Mouse (Mus musculus) thymus, adult 2 months (tissue): Measurements from ENCODE around the gene Tmem26.
"Not testable (repeated sequence)": the region's sequence is repeated elsewhere in the genome, so short reads cannot be mapped to it uniquely, and the experiment has no call there.

Experiments used
- CTCF ChIP-seq: fragments of 200-500 bp; IDR thresholded peaks from 2 replicates; pipeline ENCODE4 v1.5.1; 2012; ENCODE audit warnings: mild to moderate bottlenecking, control low read depth, low read length, moderate library complexity, borderline replicate concordance; ENCODE audit not compliant: control insufficient read depth, poor library complexity, insufficient read depth; ENCODE audit errors: extremely low read depth
- POLR2A ChIP-seq: fragments of 200-500 bp; IDR thresholded peaks from 2 replicates; pipeline ENCODE4 v1.6.1; 2012; ENCODE audit warnings: mild to moderate bottlenecking, low read length, control low read depth, moderate library complexity; ENCODE audit not compliant: control insufficient read depth, poor library complexity, insufficient read depth; ENCODE audit errors: extremely low read depth

DNA sequence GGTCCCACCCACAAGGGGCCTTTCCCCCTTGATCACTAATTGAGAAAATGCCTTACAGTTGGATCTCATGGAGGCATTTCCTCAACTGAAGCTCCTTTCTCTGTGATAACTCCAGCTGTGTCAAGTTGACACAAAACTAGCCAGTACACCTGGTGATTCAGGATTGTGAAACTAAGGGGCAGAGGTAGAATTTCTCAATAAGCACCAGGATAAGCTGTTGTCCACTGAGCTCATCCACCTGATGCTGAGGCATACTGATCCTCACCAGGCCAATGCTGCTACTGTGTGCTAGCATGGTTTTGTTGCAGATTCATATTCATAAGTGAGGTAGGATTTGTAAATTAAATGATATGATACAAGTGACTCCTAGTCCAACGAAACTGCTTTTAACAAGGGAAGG is 15.5 kb downstream of the Tmem26 start:
- not testable (repeated sequence) for TF ChIP-seq CTCF, POLR2A
